Mouse (Mus musculus): ENCODE results near the gene Rps18. TPM values are rescaled to one million over a fixed set of nuclear protein-coding genes. Genes with fewer than 3 reads are reported as not detected.
"Not testable (repeated sequence)": the region's sequence is repeated elsewhere in the genome, so short reads cannot be mapped to it uniquely, and the experiment has no call there.

Rps18 gene
- polyA plus RNA-seq, 1 experiment from 2014 or later: 689 TPM

- no peak overlapping the region for H3K27ac ChIP-seq
- H3K9me3 ChIP-seq: no peaks in the 10 kb centered on the region
- H3K27me3 ChIP-seq (replicated peaks): no peaks in the 10 kb centered on the region
- no peak for ATAC-seq (replicated peaks)
- no peak overlapping the region for H3K4me3 ChIP-seq
- no peaks in the 10 kb centered on the region for H3K4me1 ChIP-seq
- no peak overlapping the region for H3K4me2 ChIP-seq
- H3K9ac ChIP-seq: no peak overlapping the region
- peaks cover 26% of the 10 kb centered on the region; the same call in 1 of the 2 replicates for H3K36me3 ChIP-seq (replicated peaks)
- whole genome bisulfite sequencing: 91% methylated on average over 17 of the region's 17 CpGs
These were observed 9.5 kb upstream of the Rps18 start for GRCm38 (mm10) chr17:33965082-33965845.

- Histone ChIP-seq H3K4me1 (0 out of 2 replicates have a peak, but pooled peaks cover 3% of the 10 kb centered on the region), H3K9me3 (no peaks in the 10 kb centered on the region), H3K27ac (no peak overlapping the region), H3K27me3 (replicated peaks) (no peaks in the 10 kb centered on the region), H3K9ac (no peak overlapping the region), H3K36me3 (replicated peaks) (peaks cover 44% of the 10 kb centered on the region; the same call in 1 of the 2 replicates), H3K4me2 (no peak overlapping the region), H3K4me3 (no peak overlapping the region)
- ATAC-seq (replicated peaks): no peak
- WGBS: 93% methylated on average over 7 of the region's 7 CpGs
These were observed 7.1 kb upstream of the Rps18 start for GRCm38 (mm10) chr17:33962876-33963275.

GRCm38 (mm10) chr17:33959948-33960347 is 4.1 kb upstream of the Rps18 start:
- no peak for ATAC-seq (replicated peaks)
- Histone ChIP-seq H3K9me3 (no peaks in the 10 kb centered on the region), H3K27ac (no peak overlapping the region), H3K9ac (no peak overlapping the region), H3K36me3 (replicated peaks) (peaks cover 37% of the 10 kb centered on the region; the same call in 1 of the 2 replicates), H3K4me3 (no peak overlapping the region), H3K4me2 (no peak overlapping the region), H3K27me3 (replicated peaks) (no peaks in the 10 kb centered on the region), H3K4me1 (peaks cover 16% of the 10 kb centered on the region)
- 93% methylated on average over 15 of the region's 15 CpGs for WGBS

- WGBS: 95% methylated on average over 13 of the region's 13 CpGs
- Histone ChIP-seq H3K9ac (no peak overlapping the region), H3K9me3 (no peaks in the 10 kb centered on the region), H3K4me3 (no peak overlapping the region), H3K36me3 (replicated peaks) (peaks cover 35% of the 10 kb centered on the region; the same call in 1 of the 2 replicates), H3K27me3 (replicated peaks) (no peaks in the 10 kb centered on the region), H3K27ac (no peak overlapping the region), H3K4me2 (no peak overlapping the region), H3K4me1 (peaks cover 24% of the 10 kb centered on the region)
- no peak for ATAC-seq (replicated peaks)
These were observed 3.3 kb upstream of the Rps18 start for GRCm38 (mm10) chr17:33959135-33959534.

- no peaks in the 10 kb centered on the region for H3K9me3 ChIP-seq
- no peak overlapping the region for H3K27ac ChIP-seq
- H3K4me2 ChIP-seq: no peak overlapping the region
- peaks cover 36% of the 10 kb centered on the region for H3K36me3 ChIP-seq (replicated peaks)
- 96% methylated on average over 11 of the region's 11 CpGs for WGBS
- no peak for ATAC-seq (replicated peaks)
- peaks cover 31% of the 10 kb centered on the region for H3K4me1 ChIP-seq
- H3K4me3 ChIP-seq: no peak overlapping the region
- no peaks in the 10 kb centered on the region for H3K27me3 ChIP-seq (replicated peaks)
- H3K9ac ChIP-seq: no peak overlapping the region
These were observed 2.6 kb upstream of the Rps18 start for GRCm38 (mm10) chr17:33958451-33958850.

- no peak overlapping the region for H3K4me2 ChIP-seq
- ATAC-seq (replicated peaks): no peak
- no peak overlapping the region for H3K27ac ChIP-seq
- no peaks in the 10 kb centered on the region for H3K27me3 ChIP-seq (replicated peaks)
- 91% methylated on average over 6 of the region's 6 CpGs for WGBS
- H3K4me3 ChIP-seq: no peak overlapping the region
- H3K9me3 ChIP-seq: no peaks in the 10 kb centered on the region
- H3K36me3 ChIP-seq (replicated peaks): peaks cover 36% of the 10 kb centered on the region
- peaks cover 41% of the 10 kb centered on the region for H3K4me1 ChIP-seq
- H3K9ac ChIP-seq: no peak overlapping the region
These were observed 1.7 kb upstream of the Rps18 start for GRCm38 (mm10) chr17:33957493-33957892.

- H3K4me1 ChIP-seq: peaks cover 51% of the 10 kb centered on the region
- peak overlapping the region; percentile 94 for H3K4me3 ChIP-seq
- 8% methylated on average over 10 of the region's 10 CpGs for WGBS
- peaks cover 36% of the 10 kb centered on the region for H3K36me3 ChIP-seq (replicated peaks)
- peak overlapping the region; percentile 82 for H3K9ac ChIP-seq
- peak overlapping the region; percentile 94 for H3K27ac ChIP-seq
- peak overlapping the region; percentile 79 for H3K4me2 ChIP-seq
- H3K27me3 ChIP-seq (replicated peaks): no peaks in the 10 kb centered on the region
- ATAC-seq (replicated peaks): no peak
- no peaks in the 10 kb centered on the region for H3K9me3 ChIP-seq
These were observed 535 bp upstream of the Rps18 start for GRCm38 (mm10) chr17:33956336-33956735.

- peak; percentile 61 for ATAC-seq (replicated peaks)
- Histone ChIP-seq H3K36me3 (replicated peaks) (peaks cover 25% of the 10 kb centered on the region), H3K4me1 (peaks cover 65% of the 10 kb centered on the region)
These were observed 901 bp downstream of the Rps18 start for GRCm38 (mm10) chr17:33954646-33955554.

GRCm38 (mm10) chr17:33953961-33954565 is 1.7 kb downstream of the Rps18 start:
- Histone ChIP-seq H3K27me3 (replicated peaks) (no peaks in the 10 kb centered on the region), H3K36me3 (replicated peaks) (peaks cover 16% of the 10 kb centered on the region), H3K9me3 (no peaks in the 10 kb centered on the region), H3K4me2 (peak overlapping the region; percentile 83), H3K9ac (peak overlapping the region; percentile 93), H3K27ac (no peak overlapping the region), H3K4me3 (peak overlapping the region; percentile 94), H3K4me1 (peaks cover 73% of the 10 kb centered on the region)
- WGBS: 51% methylated on average over 5 of the region's 5 CpGs
- no peak for ATAC-seq (replicated peaks)

More at GRCm38 (mm10) chr17:33954646-33955554, 901 bp downstream of the Rps18 start:
- 1% methylated on average over 33 of the region's 33 CpGs for WGBS
- Histone ChIP-seq H3K27me3 (replicated peaks) (no peaks in the 10 kb centered on the region), H3K9ac (peak overlapping the region; percentile 93), H3K9me3 (no peaks in the 10 kb centered on the region), H3K4me2 (peak overlapping the region; percentile 83), H3K4me3 (peak overlapping the region; percentile 94), H3K27ac (peak overlapping the region; percentile 87)

- Histone ChIP-seq H3K9ac (no peak overlapping the region), H3K27me3 (replicated peaks) (no peaks in the 10 kb centered on the region), H3K9me3 (no peaks in the 10 kb centered on the region), H3K4me3 (no peak overlapping the region), H3K4me1 (peaks cover 76% of the 10 kb centered on the region), H3K36me3 (replicated peaks) (peaks cover 14% of the 10 kb centered on the region), H3K27ac (peak overlapping the region; percentile 4; the same call in 1 of the 2 replicates), H3K4me2 (no peak overlapping the region)
- no peak for ATAC-seq (replicated peaks)
- 78% methylated on average over 3 of the region's 3 CpGs for WGBS
These were observed 2.5 kb downstream of the Rps18 start for GRCm38 (mm10) chr17:33953310-33953709.

- no peak for ATAC-seq (replicated peaks)
- Histone ChIP-seq H3K27me3 (replicated peaks) (no peaks in the 10 kb centered on the region), H3K9ac (no peak overlapping the region), H3K4me2 (no peak overlapping the region), H3K36me3 (replicated peaks) (peaks cover 14% of the 10 kb centered on the region), H3K4me1 (peaks cover 74% of the 10 kb centered on the region), H3K27ac (peak overlapping the region; percentile 4; the same call in 1 of the 2 replicates), H3K9me3 (no peaks in the 10 kb centered on the region), H3K4me3 (no peak overlapping the region)
- 83% methylated on average over 4 of the region's 4 CpGs for WGBS
These were observed 2.9 kb downstream of the Rps18 start for GRCm38 (mm10) chr17:33952879-33953278.

- Histone ChIP-seq H3K4me2 (peak overlapping the region; percentile 97), H3K36me3 (replicated peaks) (peaks cover 14% of the 10 kb centered on the region), H3K4me1 (peaks cover 67% of the 10 kb centered on the region)
- not testable (repeated sequence) for H3K27me3 ChIP-seq (replicated peaks); H3K27ac ChIP-seq; H3K4me3 ChIP-seq; H3K9ac ChIP-seq; H3K9me3 ChIP-seq; ATAC-seq (replicated peaks)
- WGBS: 71% methylated on average over 13 of the region's 13 CpGs
These were observed 3.8 kb downstream of the Rps18 start for GRCm38 (mm10) chr17:33952015-33952414.
